Comparison of ENCODE assay signal across 26 mouse cellular contexts in the genomic region with DNA sequence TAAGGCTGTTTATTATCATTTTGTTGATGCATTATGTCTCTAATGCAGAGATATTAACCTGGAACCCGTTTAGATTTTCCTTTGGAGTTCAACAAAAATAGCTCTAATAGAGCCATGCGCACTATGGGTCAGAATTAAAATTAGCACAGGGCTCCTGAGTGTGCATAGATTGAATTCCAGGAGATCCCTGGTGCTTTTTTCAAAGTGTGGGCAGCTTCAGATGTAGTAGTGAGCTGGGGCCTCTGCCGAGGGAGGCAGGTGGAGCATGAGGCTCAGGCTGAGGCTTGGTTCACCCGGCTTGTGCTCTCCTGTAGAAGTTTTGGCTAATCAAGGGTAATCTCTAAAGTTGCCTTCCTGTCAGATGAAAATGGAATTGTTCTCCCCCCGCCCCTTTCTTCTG. TPM values are rescaled to one million over a fixed set of nuclear protein-coding genes. Genes with fewer than 3 reads are reported as not detected.
DNase-seq lines count a peak whose midpoint lies in the region; ATAC-seq and TF ChIP-seq lines count a peak whose summit lies in the region.
"Had no signal": no experiment of that assay in that cellular context is flagged by ENCODE, and none has a peak within 500 bp of the region (broad histone marks: within the 10 kb centered on the region; RNA-seq: fewer than 3 reads in every experiment).

No protein-coding gene starts in this region.

- no peaks in the 10 kb centered on the region for H3K9me3 ChIP-seq in heart, embryonic 10.5 days
- H3K9me3 ChIP-seq in intestine, embryonic 14.5 days (ENCODE audit: control insufficient read depth, low read length) = no peaks in the 10 kb centered on the region
- H3K9me3 ChIP-seq in intestine, postnatal 0 days (ENCODE audit: control insufficient read depth) = no peaks in the 10 kb centered on the region
- H3K9me3 ChIP-seq: embryonic facial prominence, embryonic 15.5 days; forebrain, embryonic 10.5 days; G1E had no signal

- WGBS in heart, embryonic 10.5 days = 42% methylated on average over 5 of the region's 5 CpGs
- 55% methylated on average over 5 of the region's 5 CpGs for WGBS in intestine, embryonic 14.5 days
- WGBS in intestine, postnatal 0 days = 67% methylated on average over 5 of the region's 5 CpGs

- H3K4me3 ChIP-seq in gastrocnemius, adult 2 months = no peak overlapping the region
- H3K4me3 ChIP-seq in heart, embryonic 10.5 days = no peak overlapping the region
- H3K4me3 ChIP-seq in intestine, embryonic 14.5 days (ENCODE audit: low read depth, low read length) = no peak overlapping the region
- H3K4me3 ChIP-seq in intestine, postnatal 0 days (ENCODE audit: low read depth, low read length) = no peak overlapping the region
- H3K4me3 ChIP-seq: embryonic facial prominence, embryonic 15.5 days; erythroblast, embryonic 14.5 days; forebrain, embryonic 10.5 days; hindbrain, embryonic 10.5 days had no signal

- no peak for DNase-seq in gastrocnemius, adult 2 months
- DNase-seq in gastrocnemius, adult 18-20 months (ENCODE audit: low spot score) = no peak
- DNase-seq in heart, embryonic 10.5 days (ENCODE audit: low spot score) = no peak
- no peak for DNase-seq in heart, adult 9 months (ENCODE audit: low spot score in 2 of 2)
- peak; percentile 44 for DNase-seq in intestine, embryonic 14.5 days (ENCODE audit: low spot score)
- no peak for DNase-seq in spleen, adult 18-20 months
- DNase-seq: adrenal gland, adult 8-10 months; adrenal gland, postnatal 36 days; B cell, adult 2 months; cerebellum, adult 8-10 months; cerebellum, postnatal 14 days; embryo, embryonic 11 days; gastrocnemius, postnatal 10 days; kidney, adult 9 months had no signal

- H3K27ac ChIP-seq in gastrocnemius, adult 2 months = peak overlapping the region; percentile 43; the same call in 1 of the 2 replicates
- peak overlapping the region; percentile 53; the same call in 1 of the 2 replicates for H3K27ac ChIP-seq in heart, embryonic 10.5 days
- no peak overlapping the region for H3K27ac ChIP-seq in intestine, embryonic 14.5 days (ENCODE audit: low read depth)
- H3K27ac ChIP-seq in intestine, postnatal 0 days (ENCODE audit: low read depth, low read length) = no peak overlapping the region
- H3K27ac ChIP-seq: embryonic facial prominence, embryonic 15.5 days; forebrain, embryonic 10.5 days; hindbrain, embryonic 10.5 days; hindbrain, embryonic 14.5 days; kidney, postnatal 0 days had no signal

- H3K27me3 ChIP-seq in heart, embryonic 10.5 days (ENCODE audit: insufficient read depth, poor library complexity, severe bottlenecking) = no peaks in the 10 kb centered on the region
- no peaks in the 10 kb centered on the region for H3K27me3 ChIP-seq in intestine, embryonic 14.5 days (replicated peaks; ENCODE audit: control insufficient read depth, insufficient read depth, low read length)
- no peaks in the 10 kb centered on the region for H3K27me3 ChIP-seq in intestine, postnatal 0 days (replicated peaks; ENCODE audit: control insufficient read depth, insufficient read depth, low read length)
- H3K27me3 ChIP-seq: embryonic facial prominence, embryonic 15.5 days had no signal

- no peak for TF ChIP-seq CTCF in gastrocnemius, adult 2 months (IDR thresholded peaks at IDR 0.05)
- no peak for TF ChIP-seq CTCF in intestine, postnatal 0 days (IDR thresholded peaks at IDR 0.05; ENCODE audit: low read depth)

- intact Hi-C loops in gastrocnemius, adult 2 months (cut with DNase I) = no loop called here

- no peak for ATAC-seq in intestine, embryonic 14.5 days (replicated peaks; ENCODE audit: low FRiP score, low TSS enrichment, low read depth)
- no peak for ATAC-seq in intestine, postnatal 0 days
- ATAC-seq: CD4-positive, CD25-positive, alpha-beta regulatory T cell, adult 4 months; forebrain, embryonic 14.5 days; intestine, embryonic 16.5 days had no signal

- H3K9ac ChIP-seq in intestine, embryonic 14.5 days (ENCODE audit: low read length) = no peak overlapping the region
- no peak overlapping the region for H3K9ac ChIP-seq in intestine, postnatal 0 days (ENCODE audit: low read depth, low read length)
- H3K9ac ChIP-seq: embryonic facial prominence, embryonic 15.5 days; hindbrain, embryonic 14.5 days had no signal

- H3K4me2 ChIP-seq in intestine, embryonic 14.5 days (ENCODE audit: low read length) = no peak overlapping the region
- no peak overlapping the region for H3K4me2 ChIP-seq in intestine, postnatal 0 days (replicated peaks; ENCODE audit: low read depth)
- H3K4me2 ChIP-seq: embryonic facial prominence, embryonic 15.5 days; hindbrain, embryonic 14.5 days had no signal

- H3K4me1 ChIP-seq in heart, embryonic 10.5 days = peaks cover 9% of the 10 kb centered on the region
- H3K4me1 ChIP-seq in intestine, embryonic 14.5 days (replicated peaks; ENCODE audit: control insufficient read depth, insufficient read depth, low read length) = 0 out of 2 replicates have a peak, but pooled peaks cover 2% of the 10 kb centered on the region
- H3K4me1 ChIP-seq in intestine, postnatal 0 days (replicated peaks; ENCODE audit: control insufficient read depth, insufficient read depth, low read length) = no peaks in the 10 kb centered on the region
- H3K4me1 ChIP-seq: embryonic facial prominence, embryonic 15.5 days; forebrain, embryonic 10.5 days; hindbrain, embryonic 10.5 days had no signal

- H3K36me3 ChIP-seq in heart, embryonic 10.5 days = no peaks in the 10 kb centered on the region; the same call in 1 of the 2 replicates
- H3K36me3 ChIP-seq in intestine, embryonic 14.5 days (ENCODE audit: control insufficient read depth, insufficient read depth, low read length) = no peaks in the 10 kb centered on the region
- H3K36me3 ChIP-seq in intestine, postnatal 0 days (ENCODE audit: control insufficient read depth, insufficient read depth) = no peaks in the 10 kb centered on the region
- H3K36me3 ChIP-seq: embryonic facial prominence, embryonic 15.5 days; G1E had no signal

RNA-seq across cellular contexts. Expression of a gene that starts 17.3 kb away (rescaled TPM):
- total RNA-seq in gastrocnemius, adult 2 months (2021) = 1 to 10 TPM; 5.1 to 8.5 TPM
- 1 to 10 TPM; 4.5 to 6.0 TPM for total RNA-seq in gastrocnemius, adult 18-20 months (2021)
- 3.6 and 4.2 TPM in 2 replicates for polyA plus RNA-seq in heart, embryonic 10.5 days (2016; fragmentation: Nextera tagmentation; extraction: Ambion mirVana)
- 6.7 and 6.8 TPM in 2 replicates for polyA plus RNA-seq in intestine, embryonic 14.5 days (2014; fragmentation: Nextera tagmentation; extraction: Ambion mirVana)
- polyA plus RNA-seq in intestine, postnatal 0 days (2015; fragmentation: Nextera tagmentation; extraction: Ambion mirVana) = 2.9 and 3.1 TPM in 2 replicates
- total RNA-seq: common myeloid progenitor, adult 5-6 weeks had no signal
- polyA plus RNA-seq: erythroblast, embryonic 14.5 days; G1E had no signal

Comparison
In these comparisons a context has a peak if more than half of its experiments do, and no peak if none do; other contexts are left out.
1. H3K27ac ChIP-seq: peak in gastrocnemius, adult 2 months (single experiment) and heart, embryonic 10.5 days (single experiment); none in intestine, embryonic 14.5 days (single experiment) and intestine, postnatal 0 days (single experiment).